Mouse (Mus musculus): Measurements from ENCODE around the gene Pcp2.

Gene Pcp2

GRCm38 (mm10) chr8:3625445-3625844 is at the start of gene Pcp2:
Pcp2 (minus strand) TSS chr8:3625545.
- DNase-seq (ENCODE audit: extremely low spot score, low spot score), result no peak

DNA sequence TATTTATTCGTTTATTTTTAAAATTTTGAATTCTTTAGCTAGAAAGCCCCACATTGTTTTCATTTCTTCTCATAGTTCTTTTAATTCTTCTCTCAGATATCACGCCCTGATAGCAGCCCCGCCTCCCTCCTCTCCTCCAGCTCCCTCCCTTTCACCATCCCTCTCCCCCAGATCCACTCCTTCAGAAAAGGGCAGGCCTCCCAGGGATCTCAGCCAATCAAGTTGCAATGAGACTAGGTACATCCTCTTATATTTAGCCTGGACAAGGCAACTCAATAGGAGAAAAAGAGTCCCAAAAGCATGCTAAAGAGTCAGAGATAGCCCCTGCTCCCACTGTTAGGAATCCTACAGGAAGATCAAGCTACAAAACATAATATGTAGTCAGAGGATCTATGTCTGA is 49.3 kb upstream of the Pcp2 start:
- DNase-seq (ENCODE audit: extremely low spot score, low spot score), result no peak

- DNase-seq (ENCODE audit: extremely low spot score, low spot score), result peak; percentile 84
Observed at GRCm38 (mm10) chr8:3671980-3672491, 46.7 kb upstream of the Pcp2 start, which contains the start of gene Fcor. Fcor (minus strand) TSS chr8:3672362.

DNA sequence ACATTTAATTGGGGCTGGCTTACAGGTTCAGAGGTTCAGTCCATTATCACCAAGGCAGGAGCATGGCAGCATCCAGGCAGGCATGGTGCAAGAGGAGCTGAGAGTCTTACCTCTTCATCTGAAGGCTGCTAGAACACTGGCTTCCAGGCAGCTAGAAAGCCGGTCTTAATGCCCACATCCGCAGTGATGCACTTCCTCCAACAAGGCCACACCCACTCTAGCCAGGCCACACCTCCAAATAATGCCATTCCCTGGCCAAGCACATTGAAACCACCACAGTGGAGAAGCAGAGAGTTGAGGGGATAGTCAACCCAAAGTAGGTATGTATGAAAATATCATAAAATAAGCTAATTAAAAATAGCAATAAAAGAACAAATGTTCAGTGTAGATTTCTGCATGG is 45.0 kb upstream of the Pcp2 start:
- DNase-seq (ENCODE audit: extremely low spot score, low spot score), result no peak

GRCm38 (mm10) chr8:3665507-3665906 is 40.2 kb upstream of the Pcp2 start, which contains the start of gene Mcemp1:
Mcemp1 (plus strand) TSS chr8:3665754.
- no peak for DNase-seq (ENCODE audit: extremely low spot score, low spot score)

GRCm38 (mm10) chr8:3664405-3664804 is 39.1 kb upstream of the Pcp2 start:
- DNase-seq (ENCODE audit: extremely low spot score, low spot score), result no peak

- DNase-seq (ENCODE audit: extremely low spot score, low spot score), result no peak
Observed at GRCm38 (mm10) chr8:3660889-3661288, 35.5 kb upstream of the Pcp2 start.

- peak; percentile 42 for DNase-seq (ENCODE audit: extremely low spot score, low spot score)
Observed at GRCm38 (mm10) chr8:3656725-3657381, 31.5 kb upstream of the Pcp2 start.

GRCm38 (mm10) chr8:3655526-3655925 is 30.2 kb upstream of the Pcp2 start, which contains the start of gene Retn:
Retn (plus strand) TSS chr8:3655770.
- DNase-seq (ENCODE audit: extremely low spot score, low spot score), result no peak

DNA sequence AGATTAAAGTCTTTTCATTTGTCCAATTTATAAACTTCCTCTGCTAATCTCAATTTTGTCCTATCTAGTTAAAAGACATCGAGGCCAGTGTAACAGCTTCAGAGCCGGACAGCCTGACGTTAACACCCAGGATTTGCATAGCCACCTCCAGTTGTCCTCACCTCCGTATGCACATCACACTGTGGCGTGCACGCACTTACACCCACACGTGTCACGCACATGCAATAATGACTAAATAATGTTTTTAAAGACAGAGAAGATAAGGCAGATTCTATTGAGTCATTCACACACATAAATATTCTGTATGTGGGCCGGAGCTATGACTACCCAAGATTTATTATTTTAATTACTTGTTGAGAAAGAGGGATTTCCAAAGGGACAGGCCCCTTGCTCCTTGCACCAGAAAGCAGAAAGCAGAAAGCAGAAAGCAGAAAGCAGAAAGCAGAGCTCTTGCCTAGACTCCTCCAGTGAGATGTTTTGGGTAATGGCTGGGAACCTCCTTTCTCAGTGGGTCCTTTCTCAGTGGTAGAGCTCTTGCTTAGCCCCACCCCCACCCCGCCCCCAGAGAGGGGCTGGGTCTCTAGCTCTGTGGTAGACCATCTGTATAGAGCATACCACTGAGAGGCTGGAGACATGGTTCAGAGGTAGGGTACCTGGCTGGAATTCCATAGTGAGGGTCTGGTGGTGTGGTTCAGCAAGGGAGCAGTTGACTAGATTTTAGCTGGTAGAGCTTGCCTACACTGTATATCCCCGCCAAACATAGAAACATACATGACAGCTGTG is 29.6 kb upstream of the Pcp2 start:
- DNase-seq (ENCODE audit: extremely low spot score, low spot score), result no peak

- DNase-seq (ENCODE audit: extremely low spot score, low spot score), result no peak
Observed at GRCm38 (mm10) chr8:3652845-3653244, 27.5 kb upstream of the Pcp2 start.

DNA sequence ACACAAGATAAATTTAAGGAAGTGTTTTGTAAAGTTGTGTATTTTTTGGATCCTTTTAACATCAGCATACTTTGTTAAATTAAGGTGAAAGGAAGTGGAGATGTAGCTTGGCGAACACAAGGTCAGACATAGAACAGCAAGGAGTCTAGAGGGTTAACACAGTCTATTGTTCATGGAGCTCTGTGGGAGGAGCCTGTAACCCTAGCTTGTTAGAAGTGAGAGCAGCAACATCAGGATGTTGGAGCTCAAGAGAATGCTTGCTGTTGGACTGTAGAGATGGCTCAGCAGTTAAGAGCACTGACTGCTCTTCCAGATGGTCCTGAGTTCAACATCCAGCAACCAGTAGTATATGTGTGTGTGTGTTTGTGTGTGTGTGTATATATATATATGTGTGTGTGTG is 23.6 kb upstream of the Pcp2 start:
- no peak for DNase-seq (ENCODE audit: extremely low spot score, low spot score)

DNA sequence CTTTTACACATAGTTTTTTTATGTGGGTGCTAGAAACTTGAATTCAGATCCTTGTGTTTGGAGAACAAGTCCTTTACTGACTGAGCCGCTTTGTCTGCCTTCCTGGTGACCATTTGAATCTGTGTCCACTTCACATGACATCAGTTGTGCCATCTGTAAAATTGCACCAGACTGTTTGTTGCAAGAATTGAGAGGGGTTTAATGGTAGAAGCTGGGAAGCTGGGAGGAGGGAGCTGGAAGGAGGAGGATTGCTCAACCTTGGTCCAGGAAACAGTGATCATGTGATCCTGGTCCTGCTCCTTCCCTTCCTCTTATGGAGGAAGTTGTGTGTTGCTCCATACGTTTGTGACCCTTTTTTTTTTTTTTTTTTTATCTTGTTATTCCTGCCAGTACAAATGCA is 22.9 kb upstream of the Pcp2 start:
- no peak for DNase-seq (ENCODE audit: extremely low spot score, low spot score)

GRCm38 (mm10) chr8:3647561-3647960 is 22.2 kb upstream of the Pcp2 start:
- DNase-seq (ENCODE audit: extremely low spot score, low spot score), result no peak

- DNase-seq (ENCODE audit: extremely low spot score, low spot score), result no peak
Observed at GRCm38 (mm10) chr8:3646824-3647531, 21.6 kb upstream of the Pcp2 start.

GRCm38 (mm10) chr8:3645804-3646203 is 20.5 kb upstream of the Pcp2 start:
- DNase-seq (ENCODE audit: extremely low spot score, low spot score), result no peak

- DNase-seq (ENCODE audit: extremely low spot score, low spot score), result no peak
Observed at GRCm38 (mm10) chr8:3631478-3631875, 6.1 kb upstream of the Pcp2 start.

- DNase-seq (ENCODE audit: extremely low spot score, low spot score), result peak; percentile 45
Observed at GRCm38 (mm10) chr8:3630647-3631477, 5.5 kb upstream of the Pcp2 start, which contains the start of gene Stxbp2. Stxbp2 (plus strand) TSS chr8:3630955.

DNA sequence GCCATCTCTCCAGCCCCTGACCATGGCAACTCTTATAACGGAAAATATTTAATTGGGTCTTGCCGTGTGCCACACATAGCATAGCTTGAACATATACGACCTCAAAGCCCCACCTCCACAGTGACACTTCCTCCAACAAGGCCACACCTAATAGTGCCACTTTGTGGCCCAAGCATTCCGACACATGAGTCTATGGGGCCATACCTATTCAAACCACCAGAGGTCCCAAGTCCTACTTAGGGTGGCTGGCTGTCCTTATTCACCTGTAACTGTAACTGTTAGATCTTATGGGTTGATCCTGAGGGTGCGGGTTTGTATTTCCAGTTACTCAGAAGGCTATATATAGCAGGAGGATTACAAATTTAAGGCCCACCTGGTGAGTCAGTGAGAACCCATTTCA is 2.7 kb upstream of the Pcp2 start:
- DNase-seq (ENCODE audit: extremely low spot score, low spot score), result no peak

DNA sequence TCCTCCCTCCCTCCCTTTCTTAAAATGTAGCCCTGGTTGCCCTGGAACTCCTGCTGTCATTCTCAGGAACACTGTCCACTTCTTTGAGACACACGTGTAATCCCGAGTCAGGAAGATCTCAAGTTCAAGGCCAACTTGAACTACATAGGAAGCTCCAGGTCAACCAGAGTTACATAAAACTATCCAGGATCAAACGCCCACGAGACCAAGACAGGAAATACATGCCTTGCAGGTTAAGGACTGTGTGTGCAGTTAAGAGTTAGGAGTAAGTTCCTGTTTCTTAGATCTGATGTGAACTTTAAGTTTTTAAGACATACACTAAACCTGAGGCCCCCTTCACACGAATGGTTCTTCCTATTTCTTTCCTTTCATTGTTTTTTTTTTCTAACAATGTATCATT is 1.6 kb upstream of the Pcp2 start:
- DNase-seq (ENCODE audit: extremely low spot score, low spot score), result no peak

GRCm38 (mm10) chr8:3622119-3622518 is 3.2 kb downstream of the Pcp2 start:
- no peak for DNase-seq (ENCODE audit: extremely low spot score, low spot score)

Data from neural tube, embryonic 10.5 days (tissue).